Mouse (Mus musculus): Measurements from ENCODE around the gene Anapc15-ps. TPM values are rescaled to one million over a fixed set of nuclear protein-coding genes. Genes with fewer than 3 reads are reported as not detected.

The Anapc15-ps gene
- total and polyA plus RNA-seq, 2 experiments from 2014 or later: not detected

DNA sequence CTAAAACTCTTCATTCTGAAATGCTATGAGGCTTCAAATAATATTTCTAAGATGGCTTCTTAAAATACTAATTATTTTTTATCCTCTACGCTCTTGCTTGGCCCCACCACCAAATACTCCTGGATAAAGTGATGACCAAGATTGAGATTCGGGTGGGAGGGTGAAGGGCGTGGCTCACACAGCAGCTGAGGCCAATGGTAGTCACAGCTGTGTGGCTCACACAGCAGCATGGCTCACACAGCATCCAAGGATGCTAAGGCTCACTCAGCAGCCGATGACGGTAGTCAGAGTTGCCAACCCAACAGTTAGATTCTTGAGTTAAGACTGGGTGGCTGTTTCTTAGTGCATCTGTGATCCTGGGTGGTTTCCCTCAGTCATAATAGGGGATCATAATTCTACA is 30.5 kb upstream of the Anapc15-ps start:
- no peaks in the 10 kb centered on the region for H3K9me3 ChIP-seq (ENCODE audit: low read length)
- H3K9ac ChIP-seq: no peak overlapping the region
- ATAC-seq: no peak
- H3K4me1 ChIP-seq (ENCODE audit: insufficient read depth): no peaks in the 10 kb centered on the region
- no peak for TF ChIP-seq CTCF (IDR thresholded peaks at IDR 0.05; ENCODE audit: low read depth)
- 87% methylated on average over 5 of the region's 5 CpGs for WGBS
- H3K36me3 ChIP-seq (ENCODE audit: insufficient read depth): no peaks in the 10 kb centered on the region
- H3K4me3 ChIP-seq (ENCODE audit: low read depth, low read length): no peak overlapping the region
- no peak for DNase-seq
- H3K4me2 ChIP-seq (ENCODE audit: low read depth): no peak overlapping the region
- no peak overlapping the region for H3K27ac ChIP-seq (ENCODE audit: low read depth, low read length)
- H3K27me3 ChIP-seq (ENCODE audit: insufficient read depth, low read length): no peaks in the 10 kb centered on the region

DNA sequence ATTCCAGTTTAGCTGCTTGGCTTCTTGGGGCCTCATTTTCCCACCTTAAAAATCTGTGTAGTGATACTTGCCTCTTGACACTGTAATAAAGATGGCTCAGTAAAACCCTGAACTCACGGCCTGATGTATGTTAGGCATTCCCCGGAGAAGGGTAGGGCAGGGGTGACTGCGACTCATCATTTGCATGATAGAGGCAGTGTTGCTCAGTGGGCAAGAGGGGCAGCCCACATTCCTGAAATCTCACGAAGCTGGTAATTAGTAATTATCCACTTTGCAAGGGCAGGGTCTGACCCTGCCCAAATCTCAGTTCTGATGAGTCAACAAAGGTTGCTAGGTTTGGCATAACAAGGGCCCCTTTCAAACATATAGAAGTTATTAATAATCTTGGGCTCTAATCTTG is 27.2 kb upstream of the Anapc15-ps start:
- Histone ChIP-seq H3K27ac (ENCODE audit: low read depth, low read length) (no peak overlapping the region), H3K4me1 (ENCODE audit: insufficient read depth) (no peaks in the 10 kb centered on the region), H3K9ac (no peak overlapping the region), H3K4me2 (ENCODE audit: low read depth) (no peak overlapping the region), H3K27me3 (ENCODE audit: insufficient read depth, low read length) (no peaks in the 10 kb centered on the region), H3K4me3 (ENCODE audit: low read depth, low read length) (no peak overlapping the region), H3K9me3 (ENCODE audit: low read length) (no peaks in the 10 kb centered on the region), H3K36me3 (ENCODE audit: insufficient read depth) (no peaks in the 10 kb centered on the region)
- ATAC-seq: no peak
- WGBS: 53% methylated on average over 4 of the region's 4 CpGs
- no peak for DNase-seq
- no peak for TF ChIP-seq CTCF (IDR thresholded peaks at IDR 0.05; ENCODE audit: low read depth)

DNA sequence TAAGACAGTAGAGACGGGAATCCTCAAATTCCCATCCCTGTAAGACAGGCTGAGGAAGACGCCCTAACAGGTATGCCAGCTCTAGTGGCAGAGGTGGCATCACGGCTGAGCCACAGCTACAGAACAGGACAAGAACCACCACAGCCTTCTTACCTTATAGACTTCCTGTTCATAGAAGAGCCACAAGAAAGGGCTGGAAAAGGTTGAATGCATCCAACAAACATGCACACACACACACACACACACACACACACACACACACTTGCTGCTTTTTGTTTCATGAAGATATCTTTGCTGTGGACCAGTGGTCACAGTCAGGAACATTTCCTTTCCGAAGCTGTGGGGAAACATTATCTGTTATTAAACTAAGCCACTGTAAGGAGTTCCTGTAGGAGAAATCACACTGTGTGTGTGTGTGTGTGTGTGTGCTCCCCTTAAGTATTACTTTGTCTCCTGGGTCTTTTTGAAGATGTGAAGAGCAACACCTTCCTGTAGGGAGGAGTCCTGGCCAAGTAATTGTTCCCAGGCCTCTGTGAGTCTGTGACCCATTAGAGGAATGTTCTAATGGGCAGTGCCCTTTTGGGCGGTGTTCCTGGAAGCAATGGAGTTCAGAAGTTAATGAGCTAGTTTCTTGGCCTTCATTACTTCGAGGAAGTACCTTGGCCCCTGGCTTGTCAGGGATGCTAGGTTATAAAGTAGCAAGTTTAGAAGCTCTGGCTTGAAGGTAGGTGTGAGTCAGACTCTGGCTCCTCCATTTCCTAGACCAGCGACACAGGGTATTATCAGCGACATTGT is 25.9 kb upstream of the Anapc15-ps start:
- no peak overlapping the region for H3K9ac ChIP-seq
- H3K4me3 ChIP-seq (ENCODE audit: low read depth, low read length): no peak overlapping the region
- no peaks in the 10 kb centered on the region for H3K36me3 ChIP-seq (ENCODE audit: insufficient read depth)
- no peaks in the 10 kb centered on the region for H3K4me1 ChIP-seq (ENCODE audit: insufficient read depth)
- H3K4me2 ChIP-seq (ENCODE audit: low read depth): no peak overlapping the region
- WGBS: 93% methylated on average over 8 of the region's 8 CpGs
- TF ChIP-seq CTCF (IDR thresholded peaks at IDR 0.05; ENCODE audit: low read depth): no peak
- no peaks in the 10 kb centered on the region for H3K9me3 ChIP-seq (ENCODE audit: low read length)
- DNase-seq (no peak), ATAC-seq (no peak)
- no peak overlapping the region for H3K27ac ChIP-seq (ENCODE audit: low read depth, low read length)
- H3K27me3 ChIP-seq (ENCODE audit: insufficient read depth, low read length): no peaks in the 10 kb centered on the region

DNA sequence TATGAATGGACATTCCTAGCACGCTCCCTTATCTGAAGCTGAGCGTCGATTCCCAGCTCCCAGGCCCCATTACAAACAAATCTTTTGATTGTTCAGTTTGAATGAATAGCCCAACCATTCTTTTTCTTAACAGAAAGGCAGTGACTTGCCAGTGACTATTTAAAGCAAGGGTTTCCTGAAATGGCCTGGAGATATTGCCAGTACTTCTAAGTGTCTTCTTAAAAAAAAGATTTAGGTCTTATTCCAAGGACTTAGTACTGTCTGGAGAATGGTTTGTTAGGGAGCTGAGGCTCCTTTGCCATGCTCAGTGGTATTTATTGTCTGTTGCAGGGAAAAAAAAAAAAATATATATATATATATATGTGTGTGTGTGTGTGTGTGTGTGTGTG is 23.0 kb upstream of the Anapc15-ps start:
- no peak overlapping the region for H3K27ac ChIP-seq (ENCODE audit: low read depth, low read length)
- H3K36me3 ChIP-seq (ENCODE audit: insufficient read depth): no peaks in the 10 kb centered on the region
- DNase-seq (no peak), ATAC-seq (no peak)
- TF ChIP-seq CTCF (IDR thresholded peaks at IDR 0.05; ENCODE audit: low read depth): no peak
- H3K4me2 ChIP-seq (ENCODE audit: low read depth): no peak overlapping the region
- H3K4me3 ChIP-seq (ENCODE audit: low read depth, low read length): no peak overlapping the region
- H3K9me3 ChIP-seq (ENCODE audit: low read length): no peaks in the 10 kb centered on the region
- H3K4me1 ChIP-seq (ENCODE audit: insufficient read depth): no peaks in the 10 kb centered on the region
- no peak overlapping the region for H3K9ac ChIP-seq
- H3K27me3 ChIP-seq (ENCODE audit: insufficient read depth, low read length): no peaks in the 10 kb centered on the region
- 49% methylated on average over 3 of the region's 3 CpGs for WGBS

DNA sequence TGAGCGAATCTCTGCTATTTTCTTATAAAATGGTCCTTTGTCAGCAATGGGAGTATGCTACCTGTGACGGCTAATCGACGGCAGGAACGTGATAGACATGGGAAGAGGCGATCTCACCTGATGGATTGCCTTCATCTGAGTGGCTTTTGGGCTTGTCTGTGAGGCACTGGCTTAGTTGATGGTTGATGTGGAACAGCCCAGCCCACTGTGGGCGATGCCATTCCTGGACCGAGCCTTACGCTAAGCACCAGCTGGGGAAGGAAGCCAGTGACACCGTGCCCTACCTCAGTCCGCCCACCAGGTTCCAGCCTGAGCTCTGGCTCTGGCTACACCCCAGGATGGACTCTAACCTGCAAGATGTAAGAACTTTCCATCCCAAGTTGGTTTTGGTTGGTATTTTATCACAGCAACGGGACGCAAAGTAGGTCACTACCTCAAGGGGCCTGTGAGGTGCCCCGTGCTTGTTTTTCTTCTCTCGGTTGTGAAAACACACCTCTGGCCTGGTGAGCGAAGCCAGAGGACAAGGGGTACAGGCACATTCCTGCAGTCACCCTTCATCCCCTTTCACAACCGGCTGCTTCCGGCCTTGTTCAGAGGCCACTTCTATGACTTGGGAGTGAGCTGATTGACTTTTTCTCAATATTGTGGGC is 22.5 kb upstream of the Anapc15-ps start:
- ATAC-seq: no peak

DNA sequence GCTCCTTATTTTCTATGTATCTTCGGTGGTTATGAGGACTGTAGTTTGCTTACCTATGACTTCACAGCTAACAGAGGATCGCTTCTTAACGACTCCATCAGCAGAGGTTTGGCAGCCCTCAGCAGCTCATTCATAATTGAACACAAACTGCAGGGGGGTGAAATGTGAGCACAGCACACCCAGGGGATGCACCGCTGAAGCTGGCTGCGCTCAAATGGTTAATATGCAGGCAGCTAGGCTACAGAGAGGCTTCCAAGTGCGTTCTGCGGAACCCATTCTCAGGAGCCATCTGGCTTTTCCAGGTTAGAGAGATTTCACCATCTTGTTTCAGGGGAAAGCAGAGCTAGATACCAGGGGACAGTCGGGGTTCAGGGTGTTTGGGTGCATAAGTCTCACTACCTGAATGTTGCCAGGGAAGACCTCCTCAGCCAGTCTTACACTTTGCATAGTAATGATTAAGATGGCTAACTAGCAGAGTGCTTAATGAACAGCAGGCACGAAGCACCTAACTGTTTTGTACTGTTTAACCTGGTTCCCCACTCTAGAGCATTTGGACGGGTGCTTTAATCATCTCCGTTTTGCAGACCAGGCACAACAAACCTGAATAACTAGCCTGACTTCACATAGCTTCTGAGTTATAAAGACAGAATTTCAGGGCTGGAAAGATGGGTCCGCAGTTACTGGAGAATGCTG is 21.5 kb upstream of the Anapc15-ps start:
- no peak overlapping the region for H3K4me3 ChIP-seq (ENCODE audit: low read depth, low read length)
- TF ChIP-seq CTCF (IDR thresholded peaks at IDR 0.05; ENCODE audit: low read depth): no peak
- peak; percentile 47; the same call in 1 of the 2 replicates for ATAC-seq
- H3K36me3 ChIP-seq (ENCODE audit: insufficient read depth): no peaks in the 10 kb centered on the region
- H3K27me3 ChIP-seq (ENCODE audit: insufficient read depth, low read length): no peaks in the 10 kb centered on the region
- H3K9me3 ChIP-seq (ENCODE audit: low read length): no peaks in the 10 kb centered on the region
- 47% methylated on average over 12 of the region's 12 CpGs for WGBS
- DNase-seq: no peak
- no peak overlapping the region for H3K9ac ChIP-seq
- H3K4me1 ChIP-seq (ENCODE audit: insufficient read depth): no peaks in the 10 kb centered on the region
- H3K27ac ChIP-seq (ENCODE audit: low read depth, low read length): no peak overlapping the region
- no peak overlapping the region for H3K4me2 ChIP-seq (ENCODE audit: low read depth)

More for the DNA sequence above, 22.5 kb upstream of the Anapc15-ps start:
- no peak for TF ChIP-seq CTCF (IDR thresholded peaks at IDR 0.05; ENCODE audit: low read depth)
- Histone ChIP-seq H3K4me2 (ENCODE audit: low read depth) (no peak overlapping the region), H3K27ac (ENCODE audit: low read depth, low read length) (no peak overlapping the region), H3K36me3 (ENCODE audit: insufficient read depth) (no peaks in the 10 kb centered on the region), H3K9ac (no peak overlapping the region), H3K27me3 (ENCODE audit: insufficient read depth, low read length) (no peaks in the 10 kb centered on the region), H3K4me1 (ENCODE audit: insufficient read depth) (no peaks in the 10 kb centered on the region), H3K9me3 (ENCODE audit: low read length) (no peaks in the 10 kb centered on the region), H3K4me3 (ENCODE audit: low read depth, low read length) (no peak overlapping the region)
- WGBS: 91% methylated on average over 18 of the region's 18 CpGs
- no peak for DNase-seq

DNA sequence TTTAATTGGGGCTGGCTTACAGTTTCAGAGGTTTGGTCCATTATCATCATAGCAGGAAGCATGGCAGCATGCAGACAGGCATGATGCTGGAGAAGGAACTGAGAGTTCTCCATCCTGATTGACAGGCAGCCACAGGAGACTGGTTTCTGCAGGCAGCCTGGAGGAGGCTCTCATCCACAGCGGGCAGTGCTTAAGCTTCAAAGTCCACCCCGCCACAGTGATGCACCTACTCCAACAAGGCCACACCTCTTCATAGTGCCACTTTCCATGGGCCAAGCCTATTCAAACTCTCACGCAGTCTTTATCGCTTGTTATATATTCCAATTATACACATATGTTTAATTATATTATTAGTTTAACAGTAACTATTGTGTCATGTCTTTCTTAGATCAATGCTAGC is 18.1 kb upstream of the Anapc15-ps start:
- ATAC-seq (no peak), DNase-seq (no peak)
- Histone ChIP-seq H3K4me2 (ENCODE audit: low read depth) (no peak overlapping the region), H3K9me3 (ENCODE audit: low read length) (no peaks in the 10 kb centered on the region), H3K9ac (no peak overlapping the region), H3K27me3 (ENCODE audit: insufficient read depth, low read length) (no peaks in the 10 kb centered on the region), H3K4me3 (ENCODE audit: low read depth, low read length) (no peak overlapping the region), H3K27ac (ENCODE audit: low read depth, low read length) (no peak overlapping the region), H3K36me3 (ENCODE audit: insufficient read depth) (no peaks in the 10 kb centered on the region), H3K4me1 (ENCODE audit: insufficient read depth) (no peaks in the 10 kb centered on the region)
- 98% methylated on average over 4 of the region's 4 CpGs for WGBS
- TF ChIP-seq CTCF (IDR thresholded peaks at IDR 0.05; ENCODE audit: low read depth): no peak
